Mouse (Mus musculus) MEL (cell line): ENCODE data around the gene Map1s. TPM values are rescaled to one million over a fixed set of nuclear protein-coding genes. Genes with fewer than 3 reads are reported as not detected.

Source experiments
- DNase-seq: peaks from one replicate; pipeline ENCODE4 v3.0.0; 2011; ENCODE audit warnings: low read depth, low spot score
- H3K27ac ChIP-seq: 2 replicates; pipeline ENCODE4 v1.5.1; 2012; ENCODE audit warnings: low read depth, mild to moderate bottlenecking, control low read depth, low read length, moderate library complexity; ENCODE audit not compliant: control insufficient read depth
- H3K27me3 ChIP-seq, 2 experiments: fragments of 150-350 bp in 1 of 2; sonication (generic) in 1 of 2; 2 replicates each; pipeline ENCODE4 v1.6.1; 2012; ENCODE audit warnings: low read length in 2 of 2, mild to moderate bottlenecking in 2 of 2, improper control_type of control experiment in 1 of 2, moderate library complexity in 1 of 2; ENCODE audit not compliant: insufficient read depth in 2 of 2, control insufficient read depth in 1 of 2
- H3K36me3 ChIP-seq, 2 experiments: 2 replicates each; pipeline ENCODE4 v1.6.1; 2012 to 2014; ENCODE audit warnings: low read length in 2 of 2, improper control_type of control experiment in 1 of 2, inconsistent platforms in 1 of 2, mild to moderate bottlenecking in 1 of 2; ENCODE audit not compliant: insufficient read depth in 2 of 2, control insufficient read depth in 1 of 2
- H3K4me1 ChIP-seq, 2 experiments: fragments of 150-350 bp in 1 of 2; sonication (generic) in 1 of 2; 2 replicates each; pipeline ENCODE4 v1.6.1; 2012; ENCODE audit warnings: low read length in 2 of 2, improper control_type of control experiment in 1 of 2, mild to moderate bottlenecking in 1 of 2; ENCODE audit not compliant: insufficient read depth in 2 of 2, control insufficient read depth in 1 of 2
- H3K4me3 ChIP-seq, 2 experiments: fragments of 150-350 bp in 1 of 2; sonication (generic) in 1 of 2; 2 replicates each; pipeline ENCODE4 v1.5.1; 2012; ENCODE audit warnings: low read depth in 2 of 2, low read length in 2 of 2, mild to moderate bottlenecking in 2 of 2, moderate library complexity in 2 of 2, control low read depth in 1 of 2, improper control_type of control experiment in 1 of 2; ENCODE audit not compliant: control insufficient read depth in 1 of 2, insufficient read depth in 1 of 2
- H3K79me2 ChIP-seq: 2 replicates; pipeline ENCODE4 v1.6.1; 2012; ENCODE audit warnings: mild to moderate bottlenecking, low read length, moderate library complexity; ENCODE audit not compliant: control insufficient read depth, poor library complexity, insufficient read depth
- H3K9ac ChIP-seq: 2 replicates; pipeline ENCODE4 v1.6.1; 2012; ENCODE audit warnings: low read depth, mild to moderate bottlenecking, control low read depth, low read length, moderate library complexity; ENCODE audit not compliant: control insufficient read depth, poor library complexity, severe bottlenecking
- H3K9me3 ChIP-seq: fragments of 150-350 bp; sonication (generic); replicated peaks from 2 replicates; pipeline ENCODE4 v1.6.1; 2012; ENCODE audit warnings: mild to moderate bottlenecking, low read length, improper control_type of control experiment, moderate library complexity; ENCODE audit not compliant: insufficient read depth
- BHLHE40 ChIP-seq: IDR thresholded peaks from 2 replicates; pipeline ENCODE4 v1.6.1; 2012; ENCODE audit warnings: low read depth, mild to moderate bottlenecking, inconsistent platforms, low read length, improper control_type of control experiment, borderline replicate concordance
- CHD1 ChIP-seq: IDR thresholded peaks from 2 replicates; pipeline ENCODE4 v1.6.1; 2012; ENCODE audit warnings: low read depth, mild to moderate bottlenecking, inconsistent platforms, low read length, improper control_type of control experiment
- CHD2 ChIP-seq: IDR thresholded peaks from 2 replicates; pipeline ENCODE4 v1.6.1; 2011; ENCODE audit warnings: low read length, improper control_type of control experiment
- E2F4 ChIP-seq: IDR thresholded peaks from 2 replicates; pipeline ENCODE4 v1.6.1; 2011; ENCODE audit warnings: low read depth, low read length, improper control_type of control experiment, borderline replicate concordance
- ELF1 ChIP-seq: IDR thresholded peaks from 2 replicates; pipeline ENCODE4 v1.6.1; 2014; ENCODE audit warnings: low read depth, mild to moderate bottlenecking, inconsistent platforms, low read length, improper control_type of control experiment, moderate library complexity
- EP300 ChIP-seq, 2 experiments: IDR thresholded peaks; 2 replicates each; pipeline ENCODE4 v1.6.1; 2011; ENCODE audit warnings: improper control_type of control experiment in 2 of 2, low read length in 2 of 2, low read depth in 1 of 2, mild to moderate bottlenecking in 1 of 2
- ETS1 ChIP-seq: IDR thresholded peaks from 2 replicates; pipeline ENCODE4 v1.6.1; 2012; ENCODE audit warnings: low read depth, mild to moderate bottlenecking, inconsistent platforms, low read length, improper control_type of control experiment, moderate library complexity
- GABPA ChIP-seq: IDR thresholded peaks from 2 replicates; pipeline ENCODE4 v1.6.1; 2012; ENCODE audit warnings: low read depth, mild to moderate bottlenecking, inconsistent platforms, low read length, improper control_type of control experiment, moderate library complexity
- GATA1 ChIP-seq: IDR thresholded peaks from 2 replicates; pipeline ENCODE4 v1.6.1; 2011; ENCODE audit warnings: low read depth, low read length, improper control_type of control experiment
- JUND ChIP-seq: IDR thresholded peaks from 2 replicates; pipeline ENCODE4 v1.6.1; 2011; ENCODE audit warnings: low read depth, mild to moderate bottlenecking, improper control_type of control experiment, low read length
- KAT2A ChIP-seq: conservative IDR thresholded peaks from 2 replicates; pipeline ENCODE4 v1.6.1; 2012; ENCODE audit warnings: low read depth, low read length, improper control_type of control experiment, inconsistent platforms
- MAFK ChIP-seq: IDR thresholded peaks from 2 replicates; pipeline ENCODE4 v1.6.1; 2011; ENCODE audit warnings: low read depth, mild to moderate bottlenecking, low read length, improper control_type of control experiment, borderline replicate concordance
- MAX ChIP-seq: IDR thresholded peaks from 2 replicates; pipeline ENCODE4 v1.6.1; 2011; ENCODE audit warnings: low read length, improper control_type of control experiment
- MAZ ChIP-seq: IDR thresholded peaks from 2 replicates; pipeline ENCODE4 v1.6.1; 2012; ENCODE audit warnings: low read depth, mild to moderate bottlenecking, inconsistent platforms, low read length, improper control_type of control experiment
- MEF2A ChIP-seq: IDR thresholded peaks from 2 replicates; pipeline ENCODE4 v1.6.1; 2014; ENCODE audit warnings: low read depth, mild to moderate bottlenecking, inconsistent platforms, low read length, improper control_type of control experiment; ENCODE audit not compliant: poor library complexity, insufficient replicate concordance, severe bottlenecking; ENCODE audit errors: extremely low read depth
- MXI1 ChIP-seq: IDR thresholded peaks from 2 replicates; pipeline ENCODE4 v1.6.1; 2011; ENCODE audit warnings: mild to moderate bottlenecking, low read depth, low read length, improper control_type of control experiment
- MYB ChIP-seq: IDR thresholded peaks from 2 replicates; pipeline ENCODE4 v1.6.1; 2011; ENCODE audit warnings: mild to moderate bottlenecking, low read depth, low read length, improper control_type of control experiment
- MYC ChIP-seq: IDR thresholded peaks from 2 replicates; pipeline ENCODE4 v1.6.1; 2011; ENCODE audit warnings: low read depth, mild to moderate bottlenecking, low read length, improper control_type of control experiment, moderate library complexity
- NELFE ChIP-seq: IDR thresholded peaks from 2 replicates; pipeline ENCODE4 v1.6.1; 2011; ENCODE audit warnings: low read depth, low read length, improper control_type of control experiment
- NRF1 ChIP-seq: IDR thresholded peaks from 2 replicates; pipeline ENCODE4 v1.6.1; 2014; ENCODE audit warnings: low read depth, mild to moderate bottlenecking, inconsistent platforms, low read length, improper control_type of control experiment, moderate library complexity; ENCODE audit not compliant: poor library complexity, insufficient read depth, severe bottlenecking
- POLR2A ChIP-seq, 2 experiments: IDR thresholded peaks; 2 replicates each; pipeline ENCODE4 v1.6.1; 2011 to 2012; ENCODE audit warnings: low read length in 2 of 2, mild to moderate bottlenecking in 2 of 2, control low read depth in 1 of 2, improper control_type of control experiment in 1 of 2, low read depth in 1 of 2, moderate library complexity in 1 of 2; ENCODE audit not compliant: control insufficient read depth in 1 of 2, insufficient read depth in 1 of 2, poor library complexity in 1 of 2
- POLR2AphosphoS2 ChIP-seq: IDR thresholded peaks from 2 replicates; pipeline ENCODE4 v1.6.1; 2011; ENCODE audit warnings: low read length, improper control_type of control experiment
- POLR2AphosphoS5 ChIP-seq: IDR thresholded peaks from 2 replicates; pipeline ENCODE4 v1.6.1; 2012; ENCODE audit warnings: low read depth, borderline replicate concordance, mild to moderate bottlenecking, inconsistent platforms, low read length, moderate library complexity, mixed read lengths
- RAD21 ChIP-seq: IDR thresholded peaks from 2 replicates; pipeline ENCODE4 v1.6.1; 2011; ENCODE audit warnings: mild to moderate bottlenecking, low read depth, low read length, improper control_type of control experiment
- RCOR1 ChIP-seq: IDR thresholded peaks from 2 replicates; pipeline ENCODE4 v1.6.1; 2012; ENCODE audit warnings: low read depth, mild to moderate bottlenecking, inconsistent platforms, low read length, improper control_type of control experiment
- SIN3A ChIP-seq: IDR thresholded peaks from 2 replicates; pipeline ENCODE4 v1.6.1; 2012; ENCODE audit warnings: low read length, improper control_type of control experiment, inconsistent platforms
- SMC3 ChIP-seq: IDR thresholded peaks from 2 replicates; pipeline ENCODE4 v1.6.1; 2011; ENCODE audit warnings: low read depth, low read length, improper control_type of control experiment
- TAL1 ChIP-seq: IDR thresholded peaks from 2 replicates; pipeline ENCODE4 v1.6.1; 2012; ENCODE audit warnings: mild to moderate bottlenecking, inconsistent platforms, low read length, moderate library complexity, mixed read lengths
- TBP ChIP-seq: IDR thresholded peaks from 2 replicates; pipeline ENCODE4 v1.8.0; 2011; ENCODE audit warnings: low read depth, low read length, improper control_type of control experiment
- TCF12 ChIP-seq: IDR thresholded peaks from 2 replicates; pipeline ENCODE4 v1.6.1; 2014; ENCODE audit warnings: low read depth, mild to moderate bottlenecking, inconsistent platforms, low read length, improper control_type of control experiment, moderate library complexity
- UBTF ChIP-seq: IDR thresholded peaks from 2 replicates; pipeline ENCODE4 v1.6.1; 2012; ENCODE audit warnings: low read depth, mild to moderate bottlenecking, inconsistent platforms, low read length, improper control_type of control experiment, moderate library complexity, borderline replicate concordance; ENCODE audit not compliant: insufficient read depth
- USF1 ChIP-seq: IDR thresholded peaks from 2 replicates; pipeline ENCODE4 v1.6.1; 2014; ENCODE audit warnings: low read depth, mild to moderate bottlenecking, inconsistent platforms, low read length, improper control_type of control experiment, moderate library complexity
- USF2 ChIP-seq, 2 experiments: IDR thresholded peaks; 2 replicates each; pipeline ENCODE4 v1.6.1; 2011 to 2012; ENCODE audit warnings: improper control_type of control experiment in 2 of 2, low read length in 2 of 2, borderline replicate concordance in 1 of 2, inconsistent platforms in 1 of 2, low read depth in 1 of 2, mild to moderate bottlenecking in 1 of 2; ENCODE audit not compliant: insufficient read depth in 1 of 2
- ZC3H11A ChIP-seq: IDR thresholded peaks from 2 replicates; pipeline ENCODE4 v1.6.1; 2012; ENCODE audit warnings: low read depth, mild to moderate bottlenecking, inconsistent platforms, low read length, improper control_type of control experiment
- ZKSCAN1 ChIP-seq: IDR thresholded peaks from 2 replicates; pipeline ENCODE4 v1.6.1; 2012; ENCODE audit warnings: low read depth, mild to moderate bottlenecking, inconsistent platforms, low read length, improper control_type of control experiment, moderate library complexity
- ZMIZ1 ChIP-seq: IDR thresholded peaks from 2 replicates; pipeline ENCODE4 v1.6.1; 2012; ENCODE audit warnings: low read depth, mild to moderate bottlenecking, inconsistent platforms, low read length, improper control_type of control experiment, moderate library complexity
- polyA plus RNA-seq, 2 experiments: library from polyadenylated mRNA; stranded (reverse) in 1 of 2; unstranded in 1 of 2; fragments of >175 nt in 1 of 2; fragments of >200 nt in 1 of 2; gene quantifications; 2 replicates each; pipeline versions ENCODE4 v1.2.1 to v1.2.4; 2012; ENCODE audit warnings: low replicate concordance in 2 of 2, low read depth in 1 of 2; ENCODE audit not compliant: insufficient read length in 2 of 2, insufficient read depth in 1 of 2, missing spikeins in 1 of 2
- total RNA-seq: library from RNA; depleted of rRNA; stranded (reverse); fragments of 300-350 nt; gene quantifications from 2 replicates; pipeline ENCODE4 v1.2.3, GENCODE M21; 2012

The Map1s gene
- total and polyA plus RNA-seq, 3 experiments: 51.0 to 53.3 TPM; not detected in 1

- Histone ChIP-seq H3K36me3 (peaks cover 0 to 2% of the 10 kb centered on the region in 2 experiments; a peak in 1 of 4 replicates), H3K79me2 (no peaks in the 10 kb centered on the region; the same call in 1 of the 2 replicates), H3K27ac (peak overlapping the region; percentile 59; the same call in 1 of the 2 replicates), H3K27me3 (no peaks in the 10 kb centered on the region), H3K4me3 (peak overlapping the region; percentile 55 to 57), H3K9ac (peak overlapping the region; percentile 69), H3K9me3 (no peaks in the 10 kb centered on the region), H3K4me1 (peaks cover 0 to 5% of the 10 kb centered on the region in 2 experiments; a peak in 1 of 4 replicates)
- peak; percentile 57 for DNase-seq
- TF ChIP-seq RAD21: no peak
- TF ChIP-seq USF2 (IDR thresholded peaks at IDR 0.05; ENCODE audit: borderline replicate concordance in 1 of 2, insufficient read depth in 1 of 2, low read depth in 1 of 2, low read length in 2 of 2): no peak
- no peak for TF ChIP-seq KAT2A
- no peak for TF ChIP-seq ZC3H11A
- TF ChIP-seq NRF1: 0 out of 2 replicates have a peak, but pooled peaks have one; percentile 4
- no peak for TF ChIP-seq ZKSCAN1
- TF ChIP-seq MAX: no peak
- no peak for TF ChIP-seq CHD2
- no peak for TF ChIP-seq ZMIZ1
- TF ChIP-seq MAFK: no peak
- TF ChIP-seq USF1: no peak
- TF ChIP-seq EP300 (IDR thresholded peaks at IDR 0.05; ENCODE audit: low read depth in 1 of 2, low read length in 2 of 2): no peak
- no peak; the same call in 1 of the 2 replicates for TF ChIP-seq NELFE
- TF ChIP-seq POLR2AphosphoS2: no peak; the same call in 1 of the 2 replicates
- TF ChIP-seq TAL1: no peak
- peak; percentile 59; the same call in 1 of the 2 replicates for TF ChIP-seq MXI1
- peak; percentile 39; the same call in 1 of the 2 replicates for TF ChIP-seq SIN3A
- TF ChIP-seq POLR2A (IDR thresholded peaks at IDR 0.05; ENCODE audit: control insufficient read depth in 1 of 2, insufficient read depth in 1 of 2, low read depth in 1 of 2, low read length in 2 of 2, poor library complexity in 1 of 2): no peak
- no peak for TF ChIP-seq BHLHE40
- no peak for TF ChIP-seq ELF1
- TF ChIP-seq CHD1: no peak
- no peak for TF ChIP-seq E2F4
- TF ChIP-seq MYC: no peak
- TF ChIP-seq SMC3: no peak
- TF ChIP-seq TCF12: 0 out of 2 replicates have a peak, but pooled peaks have one; percentile 7
- TF ChIP-seq JUND: no peak
- TF ChIP-seq ETS1: no peak
- no peak for TF ChIP-seq GABPA
- TF ChIP-seq MAZ: peak; percentile 58; the same call in 1 of the 2 replicates
- TF ChIP-seq UBTF: no peak
- no peak for TF ChIP-seq RCOR1
- no peak for TF ChIP-seq MYB
- no peak for TF ChIP-seq TBP
- no peak for TF ChIP-seq GATA1
- TF ChIP-seq POLR2AphosphoS5: no peak
- TF ChIP-seq MEF2A: no peak
These were observed 41.6 kb upstream of the Map1s start for GRCm38 (mm10) chr8:70863956-70864711.
